Mouse (Mus musculus) MEL (cell line): ENCODE data around the gene Zscan22. TPM values are rescaled to one million over a fixed set of nuclear protein-coding genes. Genes with fewer than 3 reads are reported as not detected.
A peak's percentile ranks its signal among the peaks of the same experiment; 100 is the strongest.

Experiments used
- DNase-seq: peaks from one replicate; pipeline ENCODE4 v3.0.0; 2011; ENCODE audit warnings: low read depth, low spot score
- H3K27ac ChIP-seq: 2 replicates; pipeline ENCODE4 v1.5.1; 2012; ENCODE audit warnings: low read depth, mild to moderate bottlenecking, control low read depth, low read length, moderate library complexity; ENCODE audit not compliant: control insufficient read depth
- H3K27me3 ChIP-seq, 2 experiments: fragments of 150-350 bp in 1 of 2; sonication (generic) in 1 of 2; 2 replicates each; pipeline ENCODE4 v1.6.1; 2012; ENCODE audit warnings: low read length in 2 of 2, mild to moderate bottlenecking in 2 of 2, improper control_type of control experiment in 1 of 2, moderate library complexity in 1 of 2; ENCODE audit not compliant: insufficient read depth in 2 of 2, control insufficient read depth in 1 of 2
- H3K36me3 ChIP-seq, 2 experiments: 2 replicates each; pipeline ENCODE4 v1.6.1; 2012 to 2014; ENCODE audit warnings: low read length in 2 of 2, improper control_type of control experiment in 1 of 2, inconsistent platforms in 1 of 2, mild to moderate bottlenecking in 1 of 2; ENCODE audit not compliant: insufficient read depth in 2 of 2, control insufficient read depth in 1 of 2
- H3K4me1 ChIP-seq, 2 experiments: fragments of 150-350 bp in 1 of 2; sonication (generic) in 1 of 2; 2 replicates each; pipeline ENCODE4 v1.6.1; 2012; ENCODE audit warnings: low read length in 2 of 2, improper control_type of control experiment in 1 of 2, mild to moderate bottlenecking in 1 of 2; ENCODE audit not compliant: insufficient read depth in 2 of 2, control insufficient read depth in 1 of 2
- H3K4me3 ChIP-seq, 2 experiments: fragments of 150-350 bp in 1 of 2; sonication (generic) in 1 of 2; 2 replicates each; pipeline ENCODE4 v1.5.1; 2012; ENCODE audit warnings: low read depth in 2 of 2, low read length in 2 of 2, mild to moderate bottlenecking in 2 of 2, moderate library complexity in 2 of 2, control low read depth in 1 of 2, improper control_type of control experiment in 1 of 2; ENCODE audit not compliant: control insufficient read depth in 1 of 2, insufficient read depth in 1 of 2
- H3K79me2 ChIP-seq: 2 replicates; pipeline ENCODE4 v1.6.1; 2012; ENCODE audit warnings: mild to moderate bottlenecking, low read length, moderate library complexity; ENCODE audit not compliant: control insufficient read depth, poor library complexity, insufficient read depth
- H3K9ac ChIP-seq: 2 replicates; pipeline ENCODE4 v1.6.1; 2012; ENCODE audit warnings: low read depth, mild to moderate bottlenecking, control low read depth, low read length, moderate library complexity; ENCODE audit not compliant: control insufficient read depth, poor library complexity, severe bottlenecking
- H3K9me3 ChIP-seq: fragments of 150-350 bp; sonication (generic); replicated peaks from 2 replicates; pipeline ENCODE4 v1.6.1; 2012; ENCODE audit warnings: mild to moderate bottlenecking, low read length, improper control_type of control experiment, moderate library complexity; ENCODE audit not compliant: insufficient read depth
- BHLHE40 ChIP-seq: IDR thresholded peaks from 2 replicates; pipeline ENCODE4 v1.6.1; 2012; ENCODE audit warnings: low read depth, mild to moderate bottlenecking, inconsistent platforms, low read length, improper control_type of control experiment, borderline replicate concordance
- CHD1 ChIP-seq: IDR thresholded peaks from 2 replicates; pipeline ENCODE4 v1.6.1; 2012; ENCODE audit warnings: low read depth, mild to moderate bottlenecking, inconsistent platforms, low read length, improper control_type of control experiment
- CHD2 ChIP-seq: IDR thresholded peaks from 2 replicates; pipeline ENCODE4 v1.6.1; 2011; ENCODE audit warnings: low read length, improper control_type of control experiment
- CTCF ChIP-seq, 3 experiments: IDR thresholded peaks in 2 of 3; conservative IDR thresholded peaks in 1 of 3; 2 replicates each; pipeline ENCODE4 v1.5.1; 2011 to 2012; ENCODE audit warnings: low read length in 3 of 3, low read depth in 2 of 3, mild to moderate bottlenecking in 2 of 3, improper control_type of control experiment in 1 of 3, inconsistent platforms in 1 of 3, mixed read lengths in 1 of 3, moderate library complexity in 1 of 3; ENCODE audit not compliant: control insufficient read depth in 1 of 3, insufficient read depth in 1 of 3, poor library complexity in 1 of 3, severe bottlenecking in 1 of 3
- E2F4 ChIP-seq: IDR thresholded peaks from 2 replicates; pipeline ENCODE4 v1.6.1; 2011; ENCODE audit warnings: low read depth, low read length, improper control_type of control experiment, borderline replicate concordance
- ELF1 ChIP-seq: IDR thresholded peaks from 2 replicates; pipeline ENCODE4 v1.6.1; 2014; ENCODE audit warnings: low read depth, mild to moderate bottlenecking, inconsistent platforms, low read length, improper control_type of control experiment, moderate library complexity
- EP300 ChIP-seq, 2 experiments: IDR thresholded peaks; 2 replicates each; pipeline ENCODE4 v1.6.1; 2011; ENCODE audit warnings: improper control_type of control experiment in 2 of 2, low read length in 2 of 2, low read depth in 1 of 2, mild to moderate bottlenecking in 1 of 2
- ETS1 ChIP-seq: IDR thresholded peaks from 2 replicates; pipeline ENCODE4 v1.6.1; 2012; ENCODE audit warnings: low read depth, mild to moderate bottlenecking, inconsistent platforms, low read length, improper control_type of control experiment, moderate library complexity
- GABPA ChIP-seq: IDR thresholded peaks from 2 replicates; pipeline ENCODE4 v1.6.1; 2012; ENCODE audit warnings: low read depth, mild to moderate bottlenecking, inconsistent platforms, low read length, improper control_type of control experiment, moderate library complexity
- GATA1 ChIP-seq: IDR thresholded peaks from 2 replicates; pipeline ENCODE4 v1.6.1; 2011; ENCODE audit warnings: low read depth, low read length, improper control_type of control experiment
- HCFC1 ChIP-seq: IDR thresholded peaks from 2 replicates; pipeline ENCODE4 v1.6.1; 2012; ENCODE audit warnings: low read depth, mild to moderate bottlenecking, inconsistent platforms, low read length, improper control_type of control experiment, moderate library complexity
- JUND ChIP-seq: IDR thresholded peaks from 2 replicates; pipeline ENCODE4 v1.6.1; 2011; ENCODE audit warnings: low read depth, mild to moderate bottlenecking, improper control_type of control experiment, low read length
- KAT2A ChIP-seq: conservative IDR thresholded peaks from 2 replicates; pipeline ENCODE4 v1.6.1; 2012; ENCODE audit warnings: low read depth, low read length, improper control_type of control experiment, inconsistent platforms
- MAFK ChIP-seq: IDR thresholded peaks from 2 replicates; pipeline ENCODE4 v1.6.1; 2011; ENCODE audit warnings: low read depth, mild to moderate bottlenecking, low read length, improper control_type of control experiment, borderline replicate concordance
- MAX ChIP-seq: IDR thresholded peaks from 2 replicates; pipeline ENCODE4 v1.6.1; 2011; ENCODE audit warnings: low read length, improper control_type of control experiment
- MAZ ChIP-seq: IDR thresholded peaks from 2 replicates; pipeline ENCODE4 v1.6.1; 2012; ENCODE audit warnings: low read depth, mild to moderate bottlenecking, inconsistent platforms, low read length, improper control_type of control experiment
- MEF2A ChIP-seq: IDR thresholded peaks from 2 replicates; pipeline ENCODE4 v1.6.1; 2014; ENCODE audit warnings: low read depth, mild to moderate bottlenecking, inconsistent platforms, low read length, improper control_type of control experiment; ENCODE audit not compliant: poor library complexity, insufficient replicate concordance, severe bottlenecking; ENCODE audit errors: extremely low read depth
- MXI1 ChIP-seq: IDR thresholded peaks from 2 replicates; pipeline ENCODE4 v1.6.1; 2011; ENCODE audit warnings: mild to moderate bottlenecking, low read depth, low read length, improper control_type of control experiment
- MYB ChIP-seq: IDR thresholded peaks from 2 replicates; pipeline ENCODE4 v1.6.1; 2011; ENCODE audit warnings: mild to moderate bottlenecking, low read depth, low read length, improper control_type of control experiment
- MYC ChIP-seq: IDR thresholded peaks from 2 replicates; pipeline ENCODE4 v1.6.1; 2011; ENCODE audit warnings: low read depth, mild to moderate bottlenecking, low read length, improper control_type of control experiment, moderate library complexity
- NELFE ChIP-seq: IDR thresholded peaks from 2 replicates; pipeline ENCODE4 v1.6.1; 2011; ENCODE audit warnings: low read depth, low read length, improper control_type of control experiment
- NRF1 ChIP-seq: IDR thresholded peaks from 2 replicates; pipeline ENCODE4 v1.6.1; 2014; ENCODE audit warnings: low read depth, mild to moderate bottlenecking, inconsistent platforms, low read length, improper control_type of control experiment, moderate library complexity; ENCODE audit not compliant: poor library complexity, insufficient read depth, severe bottlenecking
- POLR2A ChIP-seq, 2 experiments: IDR thresholded peaks; 2 replicates each; pipeline ENCODE4 v1.6.1; 2011 to 2012; ENCODE audit warnings: low read length in 2 of 2, mild to moderate bottlenecking in 2 of 2, control low read depth in 1 of 2, improper control_type of control experiment in 1 of 2, low read depth in 1 of 2, moderate library complexity in 1 of 2; ENCODE audit not compliant: control insufficient read depth in 1 of 2, insufficient read depth in 1 of 2, poor library complexity in 1 of 2
- POLR2AphosphoS2 ChIP-seq: IDR thresholded peaks from 2 replicates; pipeline ENCODE4 v1.6.1; 2011; ENCODE audit warnings: low read length, improper control_type of control experiment
- POLR2AphosphoS5 ChIP-seq: IDR thresholded peaks from 2 replicates; pipeline ENCODE4 v1.6.1; 2012; ENCODE audit warnings: low read depth, borderline replicate concordance, mild to moderate bottlenecking, inconsistent platforms, low read length, moderate library complexity, mixed read lengths
- RAD21 ChIP-seq: IDR thresholded peaks from 2 replicates; pipeline ENCODE4 v1.6.1; 2011; ENCODE audit warnings: mild to moderate bottlenecking, low read depth, low read length, improper control_type of control experiment
- RCOR1 ChIP-seq: IDR thresholded peaks from 2 replicates; pipeline ENCODE4 v1.6.1; 2012; ENCODE audit warnings: low read depth, mild to moderate bottlenecking, inconsistent platforms, low read length, improper control_type of control experiment
- SIN3A ChIP-seq: IDR thresholded peaks from 2 replicates; pipeline ENCODE4 v1.6.1; 2012; ENCODE audit warnings: low read length, improper control_type of control experiment, inconsistent platforms
- TAL1 ChIP-seq: IDR thresholded peaks from 2 replicates; pipeline ENCODE4 v1.6.1; 2012; ENCODE audit warnings: mild to moderate bottlenecking, inconsistent platforms, low read length, moderate library complexity, mixed read lengths
- TBP ChIP-seq: IDR thresholded peaks from 2 replicates; pipeline ENCODE4 v1.8.0; 2011; ENCODE audit warnings: low read depth, low read length, improper control_type of control experiment
- TCF12 ChIP-seq: IDR thresholded peaks from 2 replicates; pipeline ENCODE4 v1.6.1; 2014; ENCODE audit warnings: low read depth, mild to moderate bottlenecking, inconsistent platforms, low read length, improper control_type of control experiment, moderate library complexity
- USF1 ChIP-seq: IDR thresholded peaks from 2 replicates; pipeline ENCODE4 v1.6.1; 2014; ENCODE audit warnings: low read depth, mild to moderate bottlenecking, inconsistent platforms, low read length, improper control_type of control experiment, moderate library complexity
- USF2 ChIP-seq, 2 experiments: IDR thresholded peaks; 2 replicates each; pipeline ENCODE4 v1.6.1; 2011 to 2012; ENCODE audit warnings: improper control_type of control experiment in 2 of 2, low read length in 2 of 2, borderline replicate concordance in 1 of 2, inconsistent platforms in 1 of 2, low read depth in 1 of 2, mild to moderate bottlenecking in 1 of 2; ENCODE audit not compliant: insufficient read depth in 1 of 2
- ZC3H11A ChIP-seq: IDR thresholded peaks from 2 replicates; pipeline ENCODE4 v1.6.1; 2012; ENCODE audit warnings: low read depth, mild to moderate bottlenecking, inconsistent platforms, low read length, improper control_type of control experiment
- ZNF384 ChIP-seq: IDR thresholded peaks from 2 replicates; pipeline ENCODE4 v1.6.1; 2012; ENCODE audit warnings: low read depth, mild to moderate bottlenecking, inconsistent platforms, low read length, improper control_type of control experiment
- polyA plus RNA-seq, 2 experiments: library from polyadenylated mRNA; stranded (reverse) in 1 of 2; unstranded in 1 of 2; fragments of >175 nt in 1 of 2; fragments of >200 nt in 1 of 2; gene quantifications; 2 replicates each; pipeline versions ENCODE4 v1.2.1 to v1.2.4; 2012; ENCODE audit warnings: low replicate concordance in 2 of 2, low read depth in 1 of 2; ENCODE audit not compliant: insufficient read length in 2 of 2, insufficient read depth in 1 of 2, missing spikeins in 1 of 2
- total RNA-seq: library from RNA; depleted of rRNA; stranded (reverse); fragments of 300-350 nt; gene quantifications from 2 replicates; pipeline ENCODE4 v1.2.3, GENCODE M21; 2012; rRNA removed

Zscan22 gene
- total RNA-seq (1.3 and 2.5 TPM in 2 replicates), polyA plus RNA-seq (1 to 10 TPM in 1 of 2 experiments, not detected in 1; 7.1 TPM)

DNA sequence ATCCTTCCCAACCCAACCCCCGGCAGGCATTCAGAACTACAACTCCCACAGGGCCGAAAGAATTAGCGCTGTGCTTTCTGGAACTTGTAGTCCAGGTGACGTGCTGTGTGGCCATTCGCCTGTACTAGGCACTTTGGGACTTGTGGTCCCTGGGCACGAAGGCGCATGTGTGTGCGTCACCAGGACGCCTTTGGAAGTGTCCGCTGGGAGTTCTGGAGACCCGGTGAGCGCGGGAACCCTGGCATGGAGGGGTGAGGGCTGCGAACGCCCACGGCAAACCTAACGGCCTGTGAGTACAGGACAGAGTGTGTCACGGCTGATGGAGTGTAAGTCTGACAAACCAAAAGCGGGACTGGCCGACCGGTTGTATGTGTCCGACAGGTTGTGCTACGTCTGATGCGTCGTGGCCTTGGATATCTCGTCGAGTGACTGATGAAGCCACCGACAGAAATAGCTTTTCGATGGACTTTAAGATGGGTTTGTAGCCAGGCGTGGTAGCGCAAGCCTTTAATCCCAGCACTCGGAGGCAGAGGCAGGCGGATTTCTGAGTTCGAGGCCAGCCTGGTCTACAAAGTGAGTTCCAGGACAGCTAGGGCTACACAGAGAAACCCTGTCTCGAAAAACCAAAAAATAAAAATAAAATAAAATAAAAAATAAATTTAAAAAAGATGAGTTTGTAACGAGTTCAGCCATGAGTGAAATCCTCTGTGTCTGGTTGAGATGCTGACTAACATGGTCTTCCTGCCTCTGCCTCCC lies at the start of gene Zscan22:
Zscan22 (plus strand) TSS at position 161 of the 756 bp plus-strand sequence.
- Histone ChIP-seq H3K9ac (peak within 1 kb of the TSS; percentile 82), H3K36me3 (peaks cover 3 to 8% of the 10 kb centered on the region in 2 experiments; a peak in 3 of 4 replicates), H3K27ac (peak within 1 kb of the TSS; percentile 15; the same call in 1 of the 2 replicates), H3K4me1 (peaks cover 0 to 8% of the 10 kb centered on the region in 2 experiments; a peak in 2 of 4 replicates), H3K27me3 (no peaks in the 10 kb centered on the region), H3K9me3 (no peaks in the 10 kb centered on the region), H3K79me2 (peaks cover 9% of the 10 kb centered on the region), H3K4me3 (peak within 1 kb of the TSS; percentile 72 to 88)
- peak; percentile 96 for DNase-seq
- TF ChIP-seq NRF1 (peak; percentile 72), GABPA (peak; percentile 35; the same call in 1 of the 2 replicates), POLR2AphosphoS5 (no peak), KAT2A (peak; percentile 100), ELF1 (peak; percentile 81), SIN3A (peak; percentile 93), MAX (peak; percentile 74), ZC3H11A (no peak), MYB (no peak; the same call in 1 of the 2 replicates), RCOR1 (no peak), TCF12 (peak; percentile 44; the same call in 1 of the 2 replicates), E2F4 (peak; percentile 72; the same call in 1 of the 2 replicates), MAZ (no peak), CTCF (IDR thresholded peaks at IDR 0.05 in 2 of 3, conservative IDR thresholded peaks at IDR 0.05 in 1 of 3; ENCODE audit: control insufficient read depth in 1 of 3, insufficient read depth in 1 of 3, low read depth in 2 of 3, low read length in 3 of 3, poor library complexity in 1 of 3, severe bottlenecking in 1 of 3) (no peak), BHLHE40 (no peak), POLR2A (IDR thresholded peaks at IDR 0.05; ENCODE audit: control insufficient read depth in 1 of 2, insufficient read depth in 1 of 2, low read depth in 1 of 2, low read length in 2 of 2, poor library complexity in 1 of 2) (peak; percentile 58 to 87; a peak in 3 of 4 replicates), HCFC1 (peak; percentile 100), USF1 (peak; percentile 56; the same call in 1 of the 2 replicates), MAFK (no peak), MEF2A (no peak), EP300 (IDR thresholded peaks at IDR 0.05; ENCODE audit: low read depth in 1 of 2, low read length in 2 of 2) (no peak), GATA1 (no peak), ETS1 (no peak), NELFE (peak; percentile 72), CHD2 (peak; percentile 78), ZNF384 (peak; percentile 51; the same call in 1 of the 2 replicates), TBP (peak; percentile 55; the same call in 1 of the 2 replicates), JUND (no peak), MYC (peak; percentile 92), CHD1 (no peak), USF2 (IDR thresholded peaks at IDR 0.05; ENCODE audit: borderline replicate concordance in 1 of 2, insufficient read depth in 1 of 2, low read depth in 1 of 2, low read length in 2 of 2) (no peak), MXI1 (peak; percentile 89), TAL1 (no peak), POLR2AphosphoS2 (no peak), RAD21 (no peak)
